Comparison of ENCODE assay signal across 14 mouse cellular contexts in the genomic region with DNA sequence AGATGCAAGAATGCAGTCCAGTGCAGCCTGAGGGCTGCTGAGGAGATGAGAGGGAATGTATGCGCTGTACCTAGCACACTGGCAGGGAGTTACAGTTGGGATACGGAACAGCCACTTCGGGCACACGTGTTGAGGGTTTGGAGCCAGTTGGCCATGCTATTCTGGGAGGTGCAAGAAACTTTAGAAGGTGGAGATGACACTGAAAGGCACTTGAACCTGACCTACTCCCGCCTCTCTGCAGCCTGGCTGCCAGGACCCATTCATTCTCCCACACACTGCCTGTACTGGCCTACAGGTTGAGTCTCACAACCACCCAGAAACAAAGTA.
A peak's percentile ranks its signal among the peaks of the same experiment; 100 is the strongest.
DNase-seq lines count a peak whose midpoint lies in the region; ATAC-seq lines count a peak whose summit lies in the region.
"Had no signal": no experiment of that assay in that cellular context is flagged by ENCODE, and none has a peak within 500 bp of the region (broad histone marks: within the 10 kb centered on the region; RNA-seq: fewer than 3 reads in every experiment).

No protein-coding gene starts in this region.

- H3K27me3 ChIP-seq in lung, embryonic 16.5 days (ENCODE audit: control insufficient read depth, insufficient read depth, low read depth, low read length): no peaks in the 10 kb centered on the region
- no peaks in the 10 kb centered on the region for H3K27me3 ChIP-seq in heart, embryonic 16.5 days (ENCODE audit: control insufficient read depth, insufficient read depth, low read length)
- no peaks in the 10 kb centered on the region for H3K27me3 ChIP-seq in stomach, embryonic 15.5 days (replicated peaks)

- ATAC-seq in lung, embryonic 16.5 days (ENCODE audit: low read depth): no peak
- peak; percentile 66 for ATAC-seq in heart, embryonic 16.5 days (replicated peaks; ENCODE audit: extremely low read depth, insufficient read depth, low FRiP score)
- ATAC-seq in stomach, embryonic 15.5 days (ENCODE audit: insufficient read depth, low FRiP score, low read depth): no peak
- ATAC-seq: forebrain, embryonic 16.5 days had no signal

- H3K36me3 ChIP-seq in lung, embryonic 16.5 days (ENCODE audit: control insufficient read depth, insufficient read depth, low read length): no peaks in the 10 kb centered on the region
- H3K36me3 ChIP-seq in heart, embryonic 16.5 days (ENCODE audit: control insufficient read depth, insufficient read depth): peaks cover 4% of the 10 kb centered on the region
- no peaks in the 10 kb centered on the region for H3K36me3 ChIP-seq in stomach, embryonic 15.5 days

- no peak overlapping the region for H3K4me3 ChIP-seq in lung, embryonic 16.5 days (ENCODE audit: low read length)
- H3K4me3 ChIP-seq in heart, embryonic 16.5 days (ENCODE audit: low read length): no peak overlapping the region
- no peak overlapping the region for H3K4me3 ChIP-seq in stomach, embryonic 15.5 days (replicated peaks)

- no peak overlapping the region for H3K9ac ChIP-seq in lung, embryonic 16.5 days (ENCODE audit: low read length)
- no peak overlapping the region for H3K9ac ChIP-seq in heart, embryonic 16.5 days (ENCODE audit: low read length)
- no peak overlapping the region for H3K9ac ChIP-seq in stomach, embryonic 15.5 days

- no peaks in the 10 kb centered on the region for H3K9me3 ChIP-seq in lung, embryonic 16.5 days (ENCODE audit: control insufficient read depth, low read length)
- H3K9me3 ChIP-seq in heart, embryonic 16.5 days (replicated peaks; ENCODE audit: control insufficient read depth, low read length): no peaks in the 10 kb centered on the region
- no peaks in the 10 kb centered on the region for H3K9me3 ChIP-seq in stomach, embryonic 15.5 days

- intact Hi-C loops in gastrocnemius, postnatal 36 days (cut with DNase I): no loop called here

- DNase-seq in lung, postnatal 4 days: no peak
- peak; percentile 30 to 32 for DNase-seq in gastrocnemius, postnatal 36 days
- no peak for DNase-seq in kidney, postnatal 4 days
- DNase-seq in layer of hippocampus, postnatal 36 days: no peak
- no peak for DNase-seq in cerebellum, adult 9-10 months
- DNase-seq: cerebellum, adult 18-20 months; liver; right cerebral cortex, adult 18-20 months; thymus, postnatal 36 days had no signal

- peak overlapping the region; percentile 25; the same call in 1 of the 2 replicates for H3K4me2 ChIP-seq in lung, embryonic 16.5 days (ENCODE audit: low read depth, low read length)
- H3K4me2 ChIP-seq in heart, embryonic 16.5 days (ENCODE audit: low read depth, low read length): no peak overlapping the region
- no peak overlapping the region for H3K4me2 ChIP-seq in stomach, embryonic 15.5 days
- H3K4me2 ChIP-seq: midbrain, embryonic 11.5 days had no signal

- whole genome bisulfite sequencing in lung, embryonic 16.5 days: 52% methylated on average over 5 of the region's 5 CpGs
- 46% methylated on average over 5 of the region's 5 CpGs for WGBS in heart, embryonic 16.5 days
- 85% methylated on average over 5 of the region's 5 CpGs for WGBS in stomach, embryonic 15.5 days

- H3K27ac ChIP-seq in lung, embryonic 16.5 days (ENCODE audit: low read length): peak overlapping the region; percentile 60; the same call in 1 of the 2 replicates
- peak overlapping the region; percentile 61 for H3K27ac ChIP-seq in heart, embryonic 16.5 days (ENCODE audit: low read length)
- 0 out of 2 replicates have a peak overlapping the region, but pooled peaks have one; percentile 22 for H3K27ac ChIP-seq in stomach, embryonic 15.5 days

- peaks cover 8% of the 10 kb centered on the region; the same call in 1 of the 2 replicates for H3K4me1 ChIP-seq in lung, embryonic 16.5 days (replicated peaks; ENCODE audit: control insufficient read depth, insufficient read depth, low read length)
- peaks cover 17% of the 10 kb centered on the region for H3K4me1 ChIP-seq in heart, embryonic 16.5 days (ENCODE audit: control insufficient read depth, insufficient read depth, low read length)
- H3K4me1 ChIP-seq in stomach, embryonic 15.5 days: no peaks in the 10 kb centered on the region; the same call in 1 of the 2 replicates

Comparison
In these comparisons a context has a peak if more than half of its experiments do, and no peak if none do; other contexts are left out.
1. DNase-seq: peak in gastrocnemius, postnatal 36 days (2 of 2); none in lung, postnatal 4 days (0 of 2), kidney, postnatal 4 days (0 of 2), layer of hippocampus, postnatal 36 days (0 of 2) and cerebellum, adult 9-10 months (single experiment).
2. Peak in every context shown above with its lines, with median percentiles within 50 percentile points of each other: H3K27ac ChIP-seq.